Mouse (Mus musculus): ENCODE results near the gene Apip. TPM values are rescaled to one million over a fixed set of nuclear protein-coding genes. Genes with fewer than 3 reads are reported as not detected.

Apip gene
- polyA plus RNA-seq, 1 experiment from 2014 or later = 53.6 TPM

GRCm38 (mm10) chr2:103117212-103117611, 43.7 kb downstream of the Apip start:
- Histone ChIP-seq H3K36me3 (ENCODE audit: poor library complexity, severe bottlenecking) (no peaks in the 10 kb centered on the region), H3K4me3 (no peak overlapping the region), H3K9ac (no peak overlapping the region), H3K9me3 (replicated peaks) (no peaks in the 10 kb centered on the region), H3K27me3 (no peaks in the 10 kb centered on the region), H3K27ac (no peak overlapping the region), H3K4me2 (no peak overlapping the region), H3K4me1 (peaks cover 6% of the 10 kb centered on the region; the same call in 1 of the 2 replicates)
- WGBS = 60% methylated on average over 5 of the region's 5 CpGs
- ATAC-seq = no peak

GRCm38 (mm10) chr2:103118324-103119196, 45.1 kb downstream of the Apip start:
- no peak for ATAC-seq
- no peaks in the 10 kb centered on the region for H3K9me3 ChIP-seq (replicated peaks)
- no peaks in the 10 kb centered on the region for H3K27me3 ChIP-seq
- WGBS = 41% methylated on average over 6 of the region's 6 CpGs
- H3K4me2 ChIP-seq = no peak overlapping the region
- H3K4me3 ChIP-seq = no peak overlapping the region
- peaks cover 6% of the 10 kb centered on the region; the same call in 1 of the 2 replicates for H3K4me1 ChIP-seq
- no peaks in the 10 kb centered on the region for H3K36me3 ChIP-seq (ENCODE audit: poor library complexity, severe bottlenecking)
- H3K27ac ChIP-seq = no peak overlapping the region
- no peak overlapping the region for H3K9ac ChIP-seq

- 0 out of 2 replicates have a peak, but pooled peaks have one; percentile 38 for ATAC-seq
- no peaks in the 10 kb centered on the region for H3K27me3 ChIP-seq
- no peak overlapping the region for H3K27ac ChIP-seq
- H3K4me3 ChIP-seq = no peak overlapping the region
- no peak overlapping the region for H3K9ac ChIP-seq
- no peak overlapping the region for H3K4me2 ChIP-seq
- H3K4me1 ChIP-seq = peaks cover 6% of the 10 kb centered on the region; the same call in 1 of the 2 replicates
- no peaks in the 10 kb centered on the region for H3K36me3 ChIP-seq (ENCODE audit: poor library complexity, severe bottlenecking)
- WGBS = 74% methylated on average over 7 of the region's 7 CpGs
- H3K9me3 ChIP-seq (replicated peaks) = no peaks in the 10 kb centered on the region
Observed at GRCm38 (mm10) chr2:103119197-103119854, 45.9 kb downstream of the Apip start.

GRCm38 (mm10) chr2:103129676-103130075, 56.2 kb downstream of the Apip start:
- H3K36me3 ChIP-seq (ENCODE audit: poor library complexity, severe bottlenecking) = no peaks in the 10 kb centered on the region
- no peak overlapping the region for H3K27ac ChIP-seq
- H3K9ac ChIP-seq = no peak overlapping the region
- no peaks in the 10 kb centered on the region for H3K4me1 ChIP-seq
- 91% methylated on average over 2 of the region's 2 CpGs for WGBS
- H3K4me3 ChIP-seq = no peak overlapping the region
- ATAC-seq = no peak
- no peaks in the 10 kb centered on the region for H3K27me3 ChIP-seq
- H3K9me3 ChIP-seq (replicated peaks) = no peaks in the 10 kb centered on the region
- H3K4me2 ChIP-seq = no peak overlapping the region

GRCm38 (mm10) chr2:103131145-103131544, 57.7 kb downstream of the Apip start:
- no peak overlapping the region for H3K4me3 ChIP-seq
- no peaks in the 10 kb centered on the region for H3K27me3 ChIP-seq
- H3K9me3 ChIP-seq (replicated peaks) = no peaks in the 10 kb centered on the region
- H3K9ac ChIP-seq = no peak overlapping the region
- H3K4me1 ChIP-seq = no peaks in the 10 kb centered on the region
- H3K27ac ChIP-seq = no peak overlapping the region
- ATAC-seq = no peak
- no peak overlapping the region for H3K4me2 ChIP-seq
- WGBS = 34% methylated on average over 4 of the region's 4 CpGs
- no peaks in the 10 kb centered on the region for H3K36me3 ChIP-seq (ENCODE audit: poor library complexity, severe bottlenecking)

GRCm38 (mm10) chr2:103138529-103139265, 65.2 kb downstream of the Apip start:
- Histone ChIP-seq H3K27me3 (no peaks in the 10 kb centered on the region), H3K4me2 (no peak overlapping the region), H3K9ac (no peak overlapping the region), H3K9me3 (replicated peaks) (no peaks in the 10 kb centered on the region), H3K27ac (no peak overlapping the region), H3K4me3 (no peak overlapping the region), H3K4me1 (no peaks in the 10 kb centered on the region), H3K36me3 (ENCODE audit: poor library complexity, severe bottlenecking) (no peaks in the 10 kb centered on the region)
- no peak for ATAC-seq
- WGBS = 69% methylated on average over 8 of the region's 8 CpGs

Other genes starting within 250 kb of the Apip start
- gene Cd44, start 172.0 kb upstream of the Apip start, polyA plus RNA-seq (2015; fragmentation: Nextera tagmentation; extraction: Ambion mirVana) = 1.2 and 1.6 TPM in 2 replicates
- gene Pdhx, start 162 bp upstream of the Apip start, polyA plus RNA-seq (2015; fragmentation: Nextera tagmentation; extraction: Ambion mirVana) = 59.3 TPM in 2 replicates
- gene Ehf, start 229.6 kb downstream of the Apip start, polyA plus RNA-seq (2015; fragmentation: Nextera tagmentation; extraction: Ambion mirVana) = 0.05 TPM in 1 of 2 replicates, not detected in the other

Data from forebrain, embryonic 13.5 days (tissue).